8 mouse cellular contexts compared by ENCODE assay signal in genomic region chr10:80405481-80406173, GRCm38 (mm10). TPM values are rescaled to one million over a fixed set of nuclear protein-coding genes. Genes with fewer than 3 reads are reported as not detected.
DNase-seq lines count a peak whose midpoint lies in the region; ATAC-seq and TF ChIP-seq lines count a peak whose summit lies in the region.

No protein-coding gene starts in this region.

- no peaks in the 10 kb centered on the region for H3K27me3 ChIP-seq in heart, embryonic 12.5 days (replicated peaks)
- no peaks in the 10 kb centered on the region for H3K27me3 ChIP-seq in MEL (ENCODE audit: control insufficient read depth in 1 of 2, insufficient read depth in 2 of 2, low read length in 2 of 2)
- no peaks in the 10 kb centered on the region for H3K27me3 ChIP-seq in hindbrain, embryonic 10.5 days (ENCODE audit: insufficient read depth, poor library complexity, severe bottlenecking)
- no peaks in the 10 kb centered on the region for H3K27me3 ChIP-seq in midbrain, embryonic 13.5 days

- no peak for ATAC-seq in heart, embryonic 12.5 days (ENCODE audit: insufficient number of reproducible peaks, low FRiP score)
- no peak for ATAC-seq in midbrain, embryonic 13.5 days
- ATAC-seq in frontal cortex, adult (ENCODE audit: low TSS enrichment) = no peak

- 46% methylated on average over 10 of the region's 10 CpGs for WGBS in heart, embryonic 12.5 days
- WGBS in hindbrain, embryonic 10.5 days = 64% methylated on average over 10 of the region's 10 CpGs
- 56% methylated on average over 10 of the region's 10 CpGs for WGBS in midbrain, embryonic 13.5 days

- no peak for DNase-seq in heart, postnatal 10 days
- no peak for DNase-seq in MEL (ENCODE audit: low read depth, low spot score)
- DNase-seq in hindbrain, embryonic 10.5 days (ENCODE audit: low spot score) = no peak
- no peak for DNase-seq in layer of hippocampus, adult 9-10 months (ENCODE audit: low spot score)
- no peak for DNase-seq in layer of hippocampus, adult 18-20 months (ENCODE audit: low spot score in 2 of 2)

- no peak for TF ChIP-seq EP300 in MEL (IDR thresholded peaks at IDR 0.05; ENCODE audit: low read depth in 1 of 2, low read length in 2 of 2)

- H3K9me3 ChIP-seq in heart, embryonic 12.5 days (replicated peaks) = no peaks in the 10 kb centered on the region
- no peaks in the 10 kb centered on the region for H3K9me3 ChIP-seq in MEL (replicated peaks; ENCODE audit: insufficient read depth, low read length)
- peaks cover 6% of the 10 kb centered on the region; the same call in 1 of the 2 replicates for H3K9me3 ChIP-seq in hindbrain, embryonic 10.5 days
- 0 out of 2 replicates have a peak, but pooled peaks cover 4% of the 10 kb centered on the region for H3K9me3 ChIP-seq in midbrain, embryonic 13.5 days

- H3K4me1 ChIP-seq in heart, embryonic 12.5 days (replicated peaks) = peaks cover 39% of the 10 kb centered on the region
- peaks cover 2 to 36% of the 10 kb centered on the region in 2 experiments; a peak in 3 of 4 replicates for H3K4me1 ChIP-seq in MEL (ENCODE audit: control insufficient read depth in 1 of 2, insufficient read depth in 2 of 2, low read length in 2 of 2)
- peaks cover 54% of the 10 kb centered on the region for H3K4me1 ChIP-seq in hindbrain, embryonic 10.5 days (replicated peaks)
- H3K4me1 ChIP-seq in midbrain, embryonic 13.5 days (replicated peaks) = peaks cover 35% of the 10 kb centered on the region

- no peak overlapping the region for H3K27ac ChIP-seq in heart, embryonic 12.5 days (ENCODE audit: poor library complexity, severe bottlenecking)
- no peak overlapping the region for H3K27ac ChIP-seq in MEL (ENCODE audit: control insufficient read depth, low read depth, low read length)
- peak overlapping the region; percentile 85 for H3K27ac ChIP-seq in hindbrain, embryonic 10.5 days
- H3K27ac ChIP-seq in midbrain, embryonic 13.5 days = no peak overlapping the region

- H3K36me3 ChIP-seq in heart, embryonic 12.5 days = peaks cover 53% of the 10 kb centered on the region
- peaks cover 5 to 17% of the 10 kb centered on the region in 2 experiments; a peak in 3 of 4 replicates for H3K36me3 ChIP-seq in MEL (ENCODE audit: control insufficient read depth in 1 of 2, insufficient read depth in 2 of 2, low read length in 2 of 2)
- H3K36me3 ChIP-seq in hindbrain, embryonic 10.5 days = peaks cover 60% of the 10 kb centered on the region
- H3K36me3 ChIP-seq in midbrain, embryonic 13.5 days = peaks cover 53% of the 10 kb centered on the region

- intact Hi-C loops in heart, postnatal 10 days (cut with DNase I) = no loop called here

- H3K4me3 ChIP-seq in heart, embryonic 12.5 days = peak overlapping the region; percentile 95
- H3K4me3 ChIP-seq in MEL (ENCODE audit: control insufficient read depth in 1 of 2, insufficient read depth in 1 of 2, low read depth in 2 of 2, low read length in 2 of 2) = peak overlapping the region; percentile 85 to 89
- peak overlapping the region; percentile 94 for H3K4me3 ChIP-seq in hindbrain, embryonic 10.5 days
- H3K4me3 ChIP-seq in midbrain, embryonic 13.5 days (replicated peaks) = peak overlapping the region; percentile 83

- peak overlapping the region; percentile 95 for H3K4me2 ChIP-seq in heart, embryonic 12.5 days
- H3K4me2 ChIP-seq in midbrain, embryonic 13.5 days (replicated peaks) = peak overlapping the region; percentile 93

- peak in 2 of 3 experiments; percentile 34 to 39; a peak in 4 of 6 replicates for TF ChIP-seq CTCF in MEL (IDR thresholded peaks at IDR 0.05 in 2 of 3, conservative IDR thresholded peaks at IDR 0.05 in 1 of 3; ENCODE audit: control insufficient read depth in 1 of 3, insufficient read depth in 1 of 3, low read depth in 2 of 3, low read length in 3 of 3, poor library complexity in 1 of 3, severe bottlenecking in 1 of 3)

- H3K9ac ChIP-seq in heart, embryonic 12.5 days = peak overlapping the region; percentile 95
- peak overlapping the region; percentile 88 for H3K9ac ChIP-seq in MEL (ENCODE audit: control insufficient read depth, low read depth, low read length, poor library complexity, severe bottlenecking)
- H3K9ac ChIP-seq in midbrain, embryonic 13.5 days (replicated peaks) = peak overlapping the region; percentile 90

- TF ChIP-seq POLR2A in MEL (IDR thresholded peaks at IDR 0.05; ENCODE audit: control insufficient read depth in 1 of 2, insufficient read depth in 1 of 2, low read depth in 1 of 2, low read length in 2 of 2, poor library complexity in 1 of 2) = no peak

- TF ChIP-seq RAD21 in MEL (IDR thresholded peaks at IDR 0.05; ENCODE audit: low read depth, low read length) = peak; percentile 19

- H3K79me2 ChIP-seq in MEL (ENCODE audit: control insufficient read depth, insufficient read depth, low read length, poor library complexity) = peaks cover 30% of the 10 kb centered on the region

TF ChIP-seq in MEL, 35 proteins besides CTCF, POLR2A, EP300 and RAD21:
- TF ChIP-seq SIN3A (IDR thresholded peaks at IDR 0.05; ENCODE audit: low read length) (0 out of 2 replicates have a peak, but pooled peaks have one; percentile 4), ELF1 (IDR thresholded peaks at IDR 0.05; ENCODE audit: low read depth, low read length) (no peak), POLR2AphosphoS2 (IDR thresholded peaks at IDR 0.05; ENCODE audit: low read length) (no peak), CHD2 (IDR thresholded peaks at IDR 0.05; ENCODE audit: low read length) (no peak), CHD1 (IDR thresholded peaks at IDR 0.05; ENCODE audit: low read depth, low read length) (no peak; the same call in 1 of the 2 replicates)

RNA-seq across cellular contexts. Expression of gene Uqcr11, which starts 1.0 kb away (rescaled TPM):
- polyA plus RNA-seq in heart, embryonic 12.5 days (2016; fragmentation: Nextera tagmentation; extraction: Ambion mirVana) = 951 and 1,026 TPM in 2 replicates
- total RNA-seq in heart, postnatal 10 days (2021) = 1,000 to 10,000 TPM; 1,658 to 1,691 TPM
- total RNA-seq in MEL (2012; rRNA removed) = 879 and 935 TPM in 2 replicates
- polyA plus RNA-seq in MEL (2012; ENCODE audit: insufficient read depth in 1 of 2, insufficient read length in 2 of 2, low read depth in 1 of 2, low replicate concordance in 2 of 2, missing spikeins in 1 of 2) = 100 to 1,000 TPM in 1 of 2 experiments, not detected in 1; 481 TPM
- 648 and 654 TPM in 2 replicates for polyA plus RNA-seq in hindbrain, embryonic 10.5 days (2016; fragmentation: Nextera tagmentation; extraction: Ambion mirVana)
- 518 and 572 TPM in 2 replicates for polyA plus RNA-seq in midbrain, embryonic 13.5 days (2015; fragmentation: Nextera tagmentation; extraction: Ambion mirVana)
- 100 to 1,000 TPM; 410 to 413 TPM for total RNA-seq in layer of hippocampus, adult 18-20 months (2021)

RNA-seq across cellular contexts. Expression of gene Mbd3, which starts 6.3 kb away (rescaled TPM):
- polyA plus RNA-seq in heart, embryonic 12.5 days (2016; fragmentation: Nextera tagmentation; extraction: Ambion mirVana) = 176 and 181 TPM in 2 replicates
- total RNA-seq in heart, postnatal 10 days (2021) = 100 to 1,000 TPM; 102 to 105 TPM
- total RNA-seq in MEL (2012; rRNA removed) = 81.4 and 86.9 TPM in 2 replicates
- 100 to 1,000 TPM in 1 of 2 experiments, not detected in 1; 289 TPM for polyA plus RNA-seq in MEL (2012; ENCODE audit: insufficient read depth in 1 of 2, insufficient read length in 2 of 2, low read depth in 1 of 2, low replicate concordance in 2 of 2, missing spikeins in 1 of 2)
- polyA plus RNA-seq in hindbrain, embryonic 10.5 days (2016; fragmentation: Nextera tagmentation; extraction: Ambion mirVana) = 341 and 365 TPM in 2 replicates
- 243 and 257 TPM in 2 replicates for polyA plus RNA-seq in midbrain, embryonic 13.5 days (2015; fragmentation: Nextera tagmentation; extraction: Ambion mirVana)
- 100 to 1,000 TPM; 159 to 162 TPM for total RNA-seq in layer of hippocampus, adult 18-20 months (2021)

RNA-seq across cellular contexts. Expression of gene Mex3d, which starts 18.2 kb away (rescaled TPM):
- 6.1 and 6.2 TPM in 2 replicates for polyA plus RNA-seq in heart, embryonic 12.5 days (2016; fragmentation: Nextera tagmentation; extraction: Ambion mirVana)
- total RNA-seq in heart, postnatal 10 days (2021) = 10 to 100 TPM; 12.7 to 16.1 TPM
- 14.1 and 15.6 TPM in 2 replicates for total RNA-seq in MEL (2012; rRNA removed)
- 10 to 100 TPM in 1 of 2 experiments, not detected in 1; 18.8 TPM for polyA plus RNA-seq in MEL (2012; ENCODE audit: insufficient read depth in 1 of 2, insufficient read length in 2 of 2, low read depth in 1 of 2, low replicate concordance in 2 of 2, missing spikeins in 1 of 2)
- polyA plus RNA-seq in hindbrain, embryonic 10.5 days (2016; fragmentation: Nextera tagmentation; extraction: Ambion mirVana) = 7.2 and 8.8 TPM in 2 replicates
- polyA plus RNA-seq in midbrain, embryonic 13.5 days (2015; fragmentation: Nextera tagmentation; extraction: Ambion mirVana) = 15.9 and 18.6 TPM in 2 replicates
- total RNA-seq in layer of hippocampus, adult 18-20 months (2021) = 10 to 100 TPM; 17.9 to 19.1 TPM

RNA-seq across cellular contexts. Expression of gene Tcf3, which starts 27.8 kb away (rescaled TPM):
- 85.8 and 89.4 TPM in 2 replicates for polyA plus RNA-seq in heart, embryonic 12.5 days (2016; fragmentation: Nextera tagmentation; extraction: Ambion mirVana)
- total RNA-seq in heart, postnatal 10 days (2021) = 10 to 100 TPM; 40.3 to 51.8 TPM
- 113 and 125 TPM in 2 replicates for total RNA-seq in MEL (2012; rRNA removed)
- polyA plus RNA-seq in MEL (2012; ENCODE audit: insufficient read depth in 1 of 2, insufficient read length in 2 of 2, low read depth in 1 of 2, low replicate concordance in 2 of 2, missing spikeins in 1 of 2) = 100 to 1,000 TPM in 1 of 2 experiments, not detected in 1; 258 TPM
- polyA plus RNA-seq in hindbrain, embryonic 10.5 days (2016; fragmentation: Nextera tagmentation; extraction: Ambion mirVana) = 191 and 198 TPM in 2 replicates
- polyA plus RNA-seq in midbrain, embryonic 13.5 days (2015; fragmentation: Nextera tagmentation; extraction: Ambion mirVana) = 67.7 and 82.3 TPM in 2 replicates
- total RNA-seq in layer of hippocampus, adult 18-20 months (2021) = 10 to 100 TPM; 27.1 to 27.3 TPM

RNA-seq across cellular contexts. Expression of gene Plk5, which starts 49.4 kb away (rescaled TPM):
- not detected in 2 replicates for polyA plus RNA-seq in heart, embryonic 12.5 days (2016; fragmentation: Nextera tagmentation; extraction: Ambion mirVana)
- total RNA-seq in heart, postnatal 10 days (2021) = under 1 TPM in 1 of 2 experiments, not detected in 1; 0.25 TPM
- 0.19 TPM in 1 of 2 replicates, not detected in the other for total RNA-seq in MEL (2012; rRNA removed)
- polyA plus RNA-seq in MEL (2012; ENCODE audit: insufficient read depth in 1 of 2, insufficient read length in 2 of 2, low read depth in 1 of 2, low replicate concordance in 2 of 2, missing spikeins in 1 of 2) = under 1 TPM in 1 of 2 experiments, not detected in 1; 0.19 TPM
- 0.22 and 0.44 TPM in 2 replicates for polyA plus RNA-seq in hindbrain, embryonic 10.5 days (2016; fragmentation: Nextera tagmentation; extraction: Ambion mirVana)
- polyA plus RNA-seq in midbrain, embryonic 13.5 days (2015; fragmentation: Nextera tagmentation; extraction: Ambion mirVana) = 0.96 and 1.3 TPM in 2 replicates
- total RNA-seq in layer of hippocampus, adult 18-20 months (2021) = 10 to 100 TPM; 30.3 to 30.5 TPM
